Mouse (Mus musculus): ENCODE measurements around the gene 6430571L13Rik. TPM values are rescaled to one million over a fixed set of nuclear protein-coding genes. Genes with fewer than 3 reads are reported as not detected.
"Not testable (repeated sequence)": the region's sequence is repeated elsewhere in the genome, so short reads cannot be mapped to it uniquely, and the experiment has no call there.

6430571L13Rik gene
- total RNA-seq, 2 experiments from 2014 or later = 5.3 to 5.4 TPM

DNA sequence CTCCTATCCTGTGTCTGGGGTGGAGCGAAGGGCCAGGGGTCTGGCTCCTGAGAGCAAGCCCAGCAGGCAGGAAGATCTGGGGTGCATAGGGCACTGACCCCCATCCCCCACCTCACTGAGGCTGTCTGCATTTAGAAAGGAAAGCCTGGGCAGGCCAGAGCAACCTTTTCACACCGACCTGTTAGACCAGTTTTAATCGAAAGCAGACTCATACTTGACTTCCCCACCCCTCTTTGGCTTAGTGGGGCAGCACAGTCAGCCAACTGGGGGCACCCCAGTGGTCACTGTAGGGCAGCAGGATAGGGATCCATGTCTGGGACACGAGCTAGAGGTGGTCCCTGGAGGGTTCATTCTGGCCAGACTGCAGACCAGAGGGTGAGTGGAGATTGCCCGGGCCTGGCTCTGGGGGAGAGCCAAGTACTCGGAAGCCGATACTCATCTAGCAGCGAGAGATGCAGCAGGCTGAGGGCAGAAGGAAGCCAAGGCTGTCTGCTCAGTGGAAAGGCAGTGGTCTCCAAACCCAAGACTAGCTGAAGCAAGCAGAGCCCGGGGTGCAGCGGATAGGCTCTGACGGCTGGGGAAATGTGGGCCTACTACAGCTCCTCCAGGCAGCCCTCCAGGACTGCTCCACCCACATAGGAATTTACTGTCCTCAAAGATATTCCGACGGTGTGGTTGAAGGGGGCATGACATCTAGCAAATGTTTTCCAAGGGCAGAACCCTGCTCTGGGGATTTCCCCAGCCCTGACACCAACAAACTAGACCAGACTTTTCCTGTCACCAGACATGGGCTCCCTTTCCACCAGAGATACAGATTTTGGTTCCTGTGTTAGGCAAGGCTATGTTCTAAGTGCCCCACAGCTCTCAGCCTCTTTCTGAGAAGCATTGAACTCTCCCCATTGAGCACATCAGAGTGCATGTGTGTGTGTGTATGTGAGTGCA, 34.5 kb upstream of the 6430571L13Rik start:
- peak; percentile 35 for DNase-seq
- intact Hi-C loops (cut with DNase I) = no loop called here

- DNase-seq; intact Hi-C loops (cut with DNase I): not testable (repeated sequence)
These were observed 33.7 kb upstream of the 6430571L13Rik start for GRCm38 (mm10) chr9:107306673-107307072.

DNA sequence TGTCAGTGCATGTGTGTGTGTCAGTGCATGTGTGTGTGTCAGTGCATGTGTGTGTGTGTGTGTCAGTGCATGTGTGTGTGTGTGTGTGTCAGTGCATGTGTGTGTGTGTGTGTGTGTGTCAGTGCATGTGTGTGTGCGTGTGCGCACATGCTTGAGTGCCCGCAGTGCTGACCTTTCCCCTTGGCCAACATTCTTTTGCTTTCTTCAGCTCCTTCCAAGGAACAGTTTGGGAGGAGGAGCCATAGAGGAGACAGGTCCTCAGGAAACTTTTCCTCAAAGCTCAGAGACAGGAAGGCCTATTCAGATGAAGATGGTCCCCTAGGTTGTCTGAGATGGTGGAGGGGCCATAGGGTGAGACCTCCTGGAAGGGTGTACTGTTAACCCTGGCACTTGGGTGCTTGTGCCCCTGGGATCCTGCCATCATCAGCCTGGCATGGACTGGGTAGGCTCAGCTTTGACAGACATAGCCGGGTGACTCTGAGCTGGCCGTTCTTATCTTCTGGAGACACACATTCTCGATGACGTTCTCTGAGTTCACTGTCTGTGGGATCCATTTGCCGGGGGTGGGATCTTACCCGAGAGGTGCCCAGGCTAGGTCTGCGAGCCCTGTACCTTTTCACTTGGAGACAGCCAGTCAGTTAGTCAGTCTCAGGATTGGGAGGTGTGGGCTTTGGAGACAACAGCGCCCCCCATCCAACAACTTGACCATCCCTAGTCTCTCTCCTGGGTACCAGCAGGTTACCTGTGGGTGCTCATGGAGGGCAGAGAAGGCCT, 33.1 kb upstream of the 6430571L13Rik start:
- intact Hi-C loops (cut with DNase I) = no loop called here
- DNase-seq = no peak

- intact Hi-C loops (cut with DNase I) = no loop called here
- DNase-seq = peak; percentile 39
These were observed 32.5 kb upstream of the 6430571L13Rik start for GRCm38 (mm10) chr9:107307886-107308285.

- DNase-seq = no peak
- intact Hi-C loops (cut with DNase I) = no loop called here
These were observed 31.9 kb upstream of the 6430571L13Rik start for GRCm38 (mm10) chr9:107308346-107309000.

GRCm38 (mm10) chr9:107309171-107309570, 31.2 kb upstream of the 6430571L13Rik start:
- DNase-seq = no peak
- intact Hi-C loops (cut with DNase I) = no loop called here

DNA sequence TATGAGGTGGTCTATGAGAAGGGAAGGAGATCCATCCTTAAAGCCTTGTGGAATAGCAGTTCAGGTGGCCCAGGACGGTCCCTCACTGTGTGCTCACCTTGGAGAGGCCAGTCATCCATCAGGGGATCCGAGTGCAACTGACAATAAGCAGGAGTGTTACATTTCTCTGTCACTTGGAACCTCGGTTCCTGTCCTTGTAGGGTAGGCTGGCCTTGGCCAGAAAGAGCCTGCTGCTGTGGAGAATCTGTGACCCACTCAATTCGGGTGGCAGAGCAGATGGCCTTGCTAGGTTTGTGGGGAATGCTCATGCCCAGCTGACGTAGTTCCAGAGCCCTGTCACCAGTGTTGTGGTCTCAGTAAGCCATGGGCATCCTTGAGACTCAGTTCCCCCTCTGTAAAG, 30.8 kb upstream of the 6430571L13Rik start:
- intact Hi-C loops (cut with DNase I) = no loop called here
- no peak for DNase-seq

- intact Hi-C loops (cut with DNase I) = no loop called here
- no peak for DNase-seq
These were observed 27.4 kb upstream of the 6430571L13Rik start for GRCm38 (mm10) chr9:107312811-107313584.

- intact Hi-C loops (cut with DNase I) = no loop called here
- no peak for DNase-seq
These were observed 26.5 kb upstream of the 6430571L13Rik start for GRCm38 (mm10) chr9:107313926-107314325.

DNA sequence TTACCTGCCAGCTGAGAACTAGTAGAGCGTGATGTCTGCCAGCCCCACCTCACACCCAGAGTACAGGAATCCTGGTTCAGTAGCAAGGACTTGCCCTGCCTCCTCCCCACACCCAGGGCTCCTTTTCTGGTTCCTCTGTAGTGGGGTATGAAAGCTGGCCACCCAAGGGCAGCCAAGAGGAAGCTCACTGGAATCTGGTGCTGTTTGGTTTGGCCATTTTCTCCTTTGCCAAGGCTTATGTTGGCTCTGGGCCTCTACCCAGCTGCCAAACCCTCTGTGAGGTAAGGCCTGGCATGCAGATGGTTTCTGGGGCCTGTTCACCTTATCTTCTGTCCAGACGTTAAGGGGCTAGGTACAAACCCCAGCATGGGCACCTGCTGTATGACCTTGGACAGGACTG, 24.6 kb upstream of the 6430571L13Rik start:
- intact Hi-C loops (cut with DNase I) = no loop called here
- DNase-seq = no peak

DNA sequence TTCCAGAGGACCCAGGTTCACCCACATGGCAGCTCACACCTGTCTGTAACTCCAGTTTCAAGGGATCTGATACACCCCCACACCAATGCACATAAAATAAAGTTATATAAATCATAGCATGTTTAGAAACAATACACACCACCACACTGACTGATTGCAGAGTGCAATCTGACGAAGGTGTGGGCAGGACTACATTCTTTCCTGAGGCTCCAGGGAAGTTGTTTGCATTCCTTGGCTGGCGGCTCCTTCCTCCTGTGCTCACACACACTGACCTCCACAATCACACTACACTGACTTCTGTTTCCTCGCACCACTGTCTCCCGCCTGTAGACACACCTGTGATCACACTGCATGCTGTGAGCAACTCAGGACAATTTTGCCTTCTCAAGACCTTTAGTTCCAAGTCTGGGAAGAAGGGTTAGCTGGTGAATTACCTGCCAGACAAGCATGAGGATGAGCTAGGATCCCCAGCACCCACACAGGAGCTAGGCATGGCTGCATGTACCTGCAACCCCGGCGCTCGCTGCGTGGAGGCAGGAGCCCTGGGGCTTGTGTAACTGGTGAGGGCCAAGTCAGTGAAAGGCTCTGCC, 17.8 kb upstream of the 6430571L13Rik start:
- intact Hi-C loops (cut with DNase I) = no loop called here
- DNase-seq = no peak

- peak; percentile 97 for DNase-seq
- intact Hi-C loops (cut with DNase I) = no loop called here
These were observed 16.8 kb upstream of the 6430571L13Rik start for GRCm38 (mm10) chr9:107323558-107323957.

GRCm38 (mm10) chr9:107324799-107325561, 15.4 kb upstream of the 6430571L13Rik start:
- no peak for DNase-seq
- intact Hi-C loops (cut with DNase I) = no loop called here

- DNase-seq = no peak
- intact Hi-C loops (cut with DNase I) = no loop called here
These were observed 14.5 kb upstream of the 6430571L13Rik start for GRCm38 (mm10) chr9:107325904-107326303.

DNA sequence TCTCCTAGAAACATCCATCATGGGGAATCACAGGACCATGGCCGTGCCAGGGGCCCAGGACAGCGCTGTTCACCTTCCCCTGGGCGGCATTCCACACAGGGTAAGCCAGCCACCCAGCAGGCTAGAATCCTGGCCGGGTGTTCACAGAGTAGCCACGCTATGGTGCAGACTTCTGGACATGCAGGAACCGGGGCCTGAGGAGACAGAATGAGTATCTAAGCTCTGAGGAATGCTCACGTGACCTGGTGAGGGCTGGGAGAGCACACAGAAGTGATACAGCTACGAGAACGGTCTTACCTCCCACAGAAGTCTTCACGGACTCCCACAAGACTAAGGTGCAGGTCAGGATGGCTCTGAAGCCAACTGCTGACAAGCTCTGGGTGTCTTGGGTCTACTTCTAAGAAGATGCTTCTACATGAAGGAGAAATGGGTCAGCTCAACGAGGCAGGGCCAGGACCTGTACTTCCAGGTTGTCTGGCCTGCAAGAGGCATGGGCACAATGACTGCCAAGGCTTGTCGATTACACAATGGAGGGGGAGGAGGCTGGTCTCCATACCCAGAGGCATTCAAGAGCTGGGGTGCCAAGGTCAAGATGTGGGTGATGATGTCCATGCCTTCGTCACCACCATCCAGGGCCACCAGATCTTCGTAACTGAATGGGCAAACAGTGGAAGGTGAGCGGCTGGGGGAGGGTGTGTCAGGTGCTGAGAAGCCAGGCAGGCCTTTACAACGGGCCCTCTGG, 12.4 kb upstream of the 6430571L13Rik start:
- DNase-seq = no peak
- intact Hi-C loops (cut with DNase I) = no loop called here

- intact Hi-C loops (cut with DNase I) = no loop called here
- no peak for DNase-seq
These were observed 9.6 kb upstream of the 6430571L13Rik start for GRCm38 (mm10) chr9:107330791-107331190.

GRCm38 (mm10) chr9:107333686-107334085, 6.7 kb upstream of the 6430571L13Rik start:
- intact Hi-C loops (cut with DNase I) = no loop called here
- DNase-seq = no peak

DNA sequence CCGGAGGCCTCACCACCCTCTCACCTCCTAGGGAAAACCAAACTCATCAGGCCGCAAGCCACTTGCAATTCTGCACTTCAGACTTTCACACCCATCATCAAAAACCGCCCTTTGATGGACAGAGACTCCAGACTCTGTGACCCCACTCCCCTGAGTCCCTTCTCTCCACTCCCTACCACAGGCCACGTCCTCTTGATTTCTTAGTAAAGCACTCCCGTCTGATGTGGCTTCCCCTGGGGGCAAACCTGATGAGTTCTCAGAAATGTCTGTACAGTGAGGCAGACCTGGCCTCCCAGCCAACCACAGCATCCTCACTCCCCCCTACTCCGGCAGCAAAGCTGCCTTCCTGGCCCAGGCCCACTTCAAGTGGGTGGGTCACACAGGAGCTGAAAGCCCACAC, 6.0 kb upstream of the 6430571L13Rik start:
- intact Hi-C loops (cut with DNase I) = no loop called here
- DNase-seq = no peak
